ENCODE assay signal across 8 mouse cellular contexts in genomic region chr7:16128899-16129298, GRCm38 (mm10). TPM values are rescaled to one million over a fixed set of nuclear protein-coding genes. Genes with fewer than 3 reads are reported as not detected.
DNase-seq lines count a peak whose midpoint lies in the region; ATAC-seq and TF ChIP-seq lines count a peak whose summit lies in the region.
"Had no signal": no experiment of that assay in that cellular context is flagged by ENCODE, and none has a peak within 500 bp of the region (broad histone marks: within the 10 kb centered on the region; RNA-seq: fewer than 3 reads in every experiment).

No protein-coding gene starts in this region.

- H3K4me2 ChIP-seq in kidney, postnatal 0 days (ENCODE audit: low read length): peak overlapping the region; percentile 83
- H3K4me2 ChIP-seq in forebrain, embryonic 12.5 days: peak overlapping the region; percentile 89; the same call in 1 of the 2 replicates
- H3K4me2 ChIP-seq in hindbrain, embryonic 13.5 days: peak overlapping the region; percentile 76
- peak overlapping the region; percentile 74 for H3K4me2 ChIP-seq in neural tube, embryonic 13.5 days

- H3K4me1 ChIP-seq in kidney, postnatal 0 days (replicated peaks; ENCODE audit: insufficient read depth, low read length): peaks cover 9% of the 10 kb centered on the region; the same call in 1 of the 2 replicates
- H3K4me1 ChIP-seq in forebrain, embryonic 12.5 days: peaks cover 51% of the 10 kb centered on the region
- peaks cover 48% of the 10 kb centered on the region for H3K4me1 ChIP-seq in hindbrain, embryonic 13.5 days (replicated peaks)
- H3K4me1 ChIP-seq in neural tube, embryonic 13.5 days (replicated peaks): peaks cover 52% of the 10 kb centered on the region

- no peak overlapping the region for H3K4me3 ChIP-seq in kidney, postnatal 0 days (replicated peaks; ENCODE audit: low read depth, low read length)
- no peak overlapping the region; the same call in 1 of the 2 replicates for H3K4me3 ChIP-seq in forebrain, embryonic 12.5 days (replicated peaks)
- H3K4me3 ChIP-seq in hindbrain, embryonic 13.5 days: peak overlapping the region; percentile 61; the same call in 1 of the 2 replicates
- peak overlapping the region; percentile 58; the same call in 1 of the 2 replicates for H3K4me3 ChIP-seq in neural tube, embryonic 13.5 days

- H3K27ac ChIP-seq in kidney, postnatal 0 days: no peak overlapping the region
- no peak overlapping the region for H3K27ac ChIP-seq in forebrain, embryonic 12.5 days
- H3K27ac ChIP-seq in hindbrain, embryonic 13.5 days: peak overlapping the region; percentile 88; the same call in 1 of the 2 replicates
- H3K27ac ChIP-seq in neural tube, embryonic 13.5 days (replicated peaks): peak overlapping the region; percentile 85; the same call in 1 of the 2 replicates

- no peak overlapping the region for H3K9ac ChIP-seq in kidney, postnatal 0 days (ENCODE audit: low read depth, low read length)
- no peak overlapping the region for H3K9ac ChIP-seq in forebrain, embryonic 12.5 days
- H3K9ac ChIP-seq in hindbrain, embryonic 13.5 days: 0 out of 2 replicates have a peak overlapping the region, but pooled peaks have one; percentile 85
- peak overlapping the region; percentile 31; the same call in 1 of the 2 replicates for H3K9ac ChIP-seq in neural tube, embryonic 13.5 days

- 66% methylated on average over 5 of the region's 5 CpGs for WGBS in kidney, postnatal 0 days
- 68% methylated on average over 5 of the region's 5 CpGs for WGBS in forebrain, embryonic 12.5 days
- 66% methylated on average over 5 of the region's 5 CpGs for WGBS in hindbrain, embryonic 13.5 days
- 67% methylated on average over 5 of the region's 5 CpGs for WGBS in neural tube, embryonic 13.5 days

- no peak for TF ChIP-seq CTCF in kidney, postnatal 0 days (IDR thresholded peaks at IDR 0.05; ENCODE audit: low read depth)

- H3K9me3 ChIP-seq in kidney, postnatal 0 days (replicated peaks; ENCODE audit: low read length): no peaks in the 10 kb centered on the region
- H3K9me3 ChIP-seq in forebrain, embryonic 12.5 days: no peaks in the 10 kb centered on the region
- H3K9me3 ChIP-seq in hindbrain, embryonic 13.5 days: no peaks in the 10 kb centered on the region
- H3K9me3 ChIP-seq in neural tube, embryonic 13.5 days: no peaks in the 10 kb centered on the region

- no peaks in the 10 kb centered on the region for H3K27me3 ChIP-seq in kidney, postnatal 0 days (ENCODE audit: insufficient read depth, low read length)
- H3K27me3 ChIP-seq in forebrain, embryonic 12.5 days: peaks cover 3% of the 10 kb centered on the region; the same call in 1 of the 2 replicates
- no peaks in the 10 kb centered on the region for H3K27me3 ChIP-seq in hindbrain, embryonic 13.5 days
- H3K27me3 ChIP-seq in neural tube, embryonic 13.5 days: no peaks in the 10 kb centered on the region

- peaks cover 6% of the 10 kb centered on the region; the same call in 1 of the 2 replicates for H3K36me3 ChIP-seq in kidney, postnatal 0 days (ENCODE audit: insufficient read depth, low read length)
- peaks cover 18% of the 10 kb centered on the region; the same call in 1 of the 2 replicates for H3K36me3 ChIP-seq in forebrain, embryonic 12.5 days (replicated peaks)
- H3K36me3 ChIP-seq in hindbrain, embryonic 13.5 days: peaks cover 35% of the 10 kb centered on the region
- H3K36me3 ChIP-seq in neural tube, embryonic 13.5 days: peaks cover 23% of the 10 kb centered on the region

- no peak for ATAC-seq in kidney, postnatal 0 days (replicated peaks; ENCODE audit: low FRiP score, low read depth)
- no peak for ATAC-seq in forebrain, embryonic 12.5 days (ENCODE audit: low FRiP score)
- ATAC-seq in hindbrain, embryonic 13.5 days (ENCODE audit: low FRiP score): no peak
- no peak for ATAC-seq in neural tube, embryonic 13.5 days (ENCODE audit: low read depth)

- no peak for DNase-seq in kidney, postnatal 0 days (ENCODE audit: low spot score)
- DNase-seq in kidney, adult 8-10 months: no peak
- DNase-seq in layer of hippocampus, adult 8-10 months (ENCODE audit: low spot score in 2 of 2): no peak
- DNase-seq in spleen, adult 12 weeks (ENCODE audit: low spot score): no peak

RNA-seq across cellular contexts. Expression of gene Slc8a2, which starts 0.7 kb away (rescaled TPM):
- 0.06 and 0.07 TPM in 2 replicates for polyA plus RNA-seq in kidney, postnatal 0 days (2015; fragmentation: Nextera tagmentation; extraction: Ambion mirVana)
- polyA plus RNA-seq in forebrain, embryonic 12.5 days (2016; fragmentation: Nextera tagmentation; extraction: Ambion mirVana): 0.49 and 0.66 TPM in 2 replicates
- 0.96 and 1.1 TPM in 2 replicates for polyA plus RNA-seq in hindbrain, embryonic 13.5 days (2015; fragmentation: Nextera tagmentation; extraction: Ambion mirVana)
- polyA plus RNA-seq in neural tube, embryonic 13.5 days (2015; fragmentation: Nextera tagmentation; extraction: Ambion mirVana): 1.1 and 1.4 TPM in 2 replicates
- 100 to 1,000 TPM; 237 to 262 (median 255) TPM for total RNA-seq in layer of hippocampus, adult 8-10 months (2022)
- total RNA-seq: monocyte, adult 5-6 weeks had no signal

RNA-seq across cellular contexts. Expression of gene Kptn, which starts 9.2 kb away (rescaled TPM):
- 21.0 and 24.8 TPM in 2 replicates for polyA plus RNA-seq in kidney, postnatal 0 days (2015; fragmentation: Nextera tagmentation; extraction: Ambion mirVana)
- polyA plus RNA-seq in forebrain, embryonic 12.5 days (2016; fragmentation: Nextera tagmentation; extraction: Ambion mirVana): 24.6 and 29.4 TPM in 2 replicates
- polyA plus RNA-seq in hindbrain, embryonic 13.5 days (2015; fragmentation: Nextera tagmentation; extraction: Ambion mirVana): 37.3 and 42.2 TPM in 2 replicates
- 37.9 and 41.4 TPM in 2 replicates for polyA plus RNA-seq in neural tube, embryonic 13.5 days (2015; fragmentation: Nextera tagmentation; extraction: Ambion mirVana)
- total RNA-seq in layer of hippocampus, adult 8-10 months (2022): 10 to 100 TPM; 35.4 to 47.0 (median 41.5) TPM

RNA-seq across cellular contexts. Expression of gene Napa, which starts 30.6 kb away (rescaled TPM):
- polyA plus RNA-seq in kidney, postnatal 0 days (2015; fragmentation: Nextera tagmentation; extraction: Ambion mirVana): 178 and 193 TPM in 2 replicates
- 150 and 156 TPM in 2 replicates for polyA plus RNA-seq in forebrain, embryonic 12.5 days (2016; fragmentation: Nextera tagmentation; extraction: Ambion mirVana)
- 212 and 237 TPM in 2 replicates for polyA plus RNA-seq in hindbrain, embryonic 13.5 days (2015; fragmentation: Nextera tagmentation; extraction: Ambion mirVana)
- polyA plus RNA-seq in neural tube, embryonic 13.5 days (2015; fragmentation: Nextera tagmentation; extraction: Ambion mirVana): 235 and 247 TPM in 2 replicates
- 100 to 1,000 TPM; 289 to 306 (median 297) TPM for total RNA-seq in layer of hippocampus, adult 8-10 months (2022)

RNA-seq across cellular contexts. Expression of gene Meis3, which starts 46.0 kb away (rescaled TPM):
- 12.9 and 16.7 TPM in 2 replicates for polyA plus RNA-seq in kidney, postnatal 0 days (2015; fragmentation: Nextera tagmentation; extraction: Ambion mirVana)
- polyA plus RNA-seq in forebrain, embryonic 12.5 days (2016; fragmentation: Nextera tagmentation; extraction: Ambion mirVana): 91.2 and 94.9 TPM in 2 replicates
- polyA plus RNA-seq in hindbrain, embryonic 13.5 days (2015; fragmentation: Nextera tagmentation; extraction: Ambion mirVana): 147 and 160 TPM in 2 replicates
- polyA plus RNA-seq in neural tube, embryonic 13.5 days (2015; fragmentation: Nextera tagmentation; extraction: Ambion mirVana): 139 and 161 TPM in 2 replicates
- total RNA-seq in layer of hippocampus, adult 8-10 months (2022): 10 to 100 TPM; 36.4 to 42.8 (median 40.1) TPM

Comparison
In these comparisons a context has a peak if more than half of its experiments do, and no peak if none do; other contexts are left out.
1. H3K27ac ChIP-seq: peak in hindbrain, embryonic 13.5 days (single experiment) and neural tube, embryonic 13.5 days (single experiment); none in kidney, postnatal 0 days (single experiment) and forebrain, embryonic 12.5 days (single experiment).
2. H3K4me3 ChIP-seq: peak in hindbrain, embryonic 13.5 days (single experiment) and neural tube, embryonic 13.5 days (single experiment); none in kidney, postnatal 0 days (single experiment) and forebrain, embryonic 12.5 days (single experiment).
3. H3K9ac ChIP-seq: peak in hindbrain, embryonic 13.5 days (single experiment) and neural tube, embryonic 13.5 days (single experiment); none in kidney, postnatal 0 days (single experiment) and forebrain, embryonic 12.5 days (single experiment).
4. Peak in every context shown above with its lines, with median percentiles within 50 percentile points of each other: H3K4me2 ChIP-seq.